Mouse (Mus musculus): ENCODE measurements around the gene Vezt.

DNA sequence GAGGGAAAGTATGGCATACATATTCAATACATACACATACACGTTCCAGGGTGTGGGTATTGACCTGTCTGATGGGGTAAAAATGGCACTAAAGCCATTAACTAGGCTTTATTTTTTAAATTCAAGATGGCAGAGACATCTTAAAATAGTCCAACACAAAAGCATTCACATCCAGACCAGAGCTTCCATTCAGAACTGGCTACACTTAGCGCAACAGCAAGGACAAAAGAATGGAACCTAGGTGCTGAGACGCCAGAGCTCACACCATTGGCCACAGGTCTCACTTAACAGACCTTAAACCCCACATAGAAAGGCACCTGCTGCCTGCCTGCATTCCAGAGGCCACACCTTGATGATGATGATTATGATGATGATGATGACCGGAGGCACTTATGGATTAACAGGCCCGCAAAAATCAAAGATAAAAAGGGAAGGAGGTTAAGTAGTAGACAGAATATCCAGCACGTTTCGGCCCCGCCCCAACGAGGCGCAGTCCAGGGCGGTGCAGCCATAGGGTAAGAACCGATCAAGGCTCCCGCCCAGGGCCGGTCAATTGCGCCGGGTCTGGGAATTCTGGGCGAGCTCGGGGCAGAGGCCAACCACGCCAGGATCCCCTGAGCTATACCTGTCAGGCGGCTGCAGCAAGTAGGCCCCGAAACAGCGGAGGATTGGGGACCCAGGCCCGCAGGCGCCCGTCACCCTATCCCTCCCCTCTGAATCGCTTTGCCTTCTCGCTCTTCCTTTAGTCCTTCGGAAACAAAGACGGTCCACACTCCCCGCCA lies 550 bp downstream of the Vezt start:
- no peak for TF ChIP-seq CTCF (conservative IDR thresholded peaks at IDR 0.05 in 1 of 2, IDR thresholded peaks at IDR 0.05 in 1 of 2; ENCODE audit: low read depth in 2 of 2, low read length in 2 of 2)
- TF ChIP-seq HCFC1 (IDR thresholded peaks at IDR 0.05; ENCODE audit: low read depth, low read length): no peak
- TF ChIP-seq POLR2A (IDR thresholded peaks at IDR 0.05; ENCODE audit: low read depth, low read length): no peak
- TF ChIP-seq USF1 (IDR thresholded peaks at IDR 0.05; ENCODE audit: low read depth, low read length): no peak
- no peak for TF ChIP-seq ELF1 (IDR thresholded peaks at IDR 0.05; ENCODE audit: low read depth, low read length)
- TF ChIP-seq RAD21 (IDR thresholded peaks at IDR 0.05; ENCODE audit: low read depth, low read length): no peak
- TF ChIP-seq E2F4 (IDR thresholded peaks at IDR 0.05; ENCODE audit: insufficient replicate concordance, low read depth, low read length): no peak
- TF ChIP-seq POLR2AphosphoS2 (IDR thresholded peaks at IDR 0.05; ENCODE audit: low read depth, low read length): no peak
- no peak for TF ChIP-seq EP300 (IDR thresholded peaks at IDR 0.05; ENCODE audit: low read length)
- TF ChIP-seq MEF2A (IDR thresholded peaks at IDR 0.05; ENCODE audit: borderline replicate concordance, low read depth, low read length): no peak
- TF ChIP-seq TCF12 (IDR thresholded peaks at IDR 0.05; ENCODE audit: low read depth, low read length): no peak
- TF ChIP-seq ETS1 (conservative IDR thresholded peaks at IDR 0.05; ENCODE audit: low read depth, low read length): no peak
- peak; percentile 72; the same call in 1 of the 2 replicates for TF ChIP-seq MXI1 (IDR thresholded peaks at IDR 0.05; ENCODE audit: low read depth, low read length)

Data from CH12.LX (cell line).